Mouse (Mus musculus) forebrain, postnatal 0 days (tissue): ENCODE measurements around the gene Asic2. TPM values are rescaled to one million over a fixed set of nuclear protein-coding genes. Genes with fewer than 3 reads are reported as not detected.

Experiments used
- ATAC-seq: fragments of 200-750 bp; cut with Nextera tagmentation; 2 replicates; pipeline ENCODE4 v1.8.0; 2017; ENCODE audit warnings: mild to moderate bottlenecking, moderate library complexity
- DNase-seq: peaks from one replicate; pipeline ENCODE4 v3.0.0-alpha.2; 2015
- H3K27ac ChIP-seq: fragments of 300-500 bp; sonication (generic); 2 replicates; pipeline ENCODE4 v1.5.1; 2014; ENCODE audit warnings: low read depth, mild to moderate bottlenecking, antibody characterized with exemption, low read length, moderate library complexity, mixed read lengths
- H3K27me3 ChIP-seq: fragments of 300-500 bp; sonication (generic); 2 replicates; pipeline ENCODE4 v1.6.1; 2014; ENCODE audit warnings: mild to moderate bottlenecking, low read length, mixed read lengths; ENCODE audit not compliant: insufficient read depth
- H3K36me3 ChIP-seq: fragments of 300-500 bp; sonication (generic); 2 replicates; pipeline ENCODE4 v1.6.1; 2014; ENCODE audit warnings: mild to moderate bottlenecking, moderate library complexity; ENCODE audit not compliant: insufficient read depth
- H3K4me1 ChIP-seq: fragments of 300-500 bp; sonication (generic); 2 replicates; pipeline ENCODE4 v1.6.1; 2014; ENCODE audit warnings: antibody characterized with exemption; ENCODE audit not compliant: insufficient read depth
- H3K4me2 ChIP-seq: fragments of 300-500 bp; sonication (generic); 2 replicates; pipeline ENCODE4 v1.6.1; 2014; ENCODE audit warnings: low read depth, mild to moderate bottlenecking, moderate library complexity
- H3K4me3 ChIP-seq: fragments of 300-500 bp; sonication (generic); 2 replicates; pipeline ENCODE4 v1.5.1; 2014; ENCODE audit warnings: low read depth, low read length, mixed read lengths
- H3K9ac ChIP-seq: fragments of 300-500 bp; sonication (generic); 2 replicates; pipeline ENCODE4 v1.6.1; 2014; ENCODE audit warnings: mild to moderate bottlenecking
- H3K9me3 ChIP-seq: fragments of 300-500 bp; sonication (generic); 2 replicates; pipeline ENCODE4 v1.6.1; 2016; ENCODE audit warnings: low read length
- CTCF ChIP-seq: sonication (generic); IDR thresholded peaks from 2 replicates; pipeline ENCODE4 v1.5.1; 2016; ENCODE audit warnings: antibody characterized with exemption, control low read depth, low read depth
- WGBS: fragments of 180-500 bp; shearing (Covaris S2); extraction: QIAGEN DNeasy Blood & Tissue Kit; methylation state at CpG from one replicate; pipeline ENCODE4 v1.1.7; 2014; 5-methylcytosine and 5-hydroxymethylcytosine counted together
- polyA plus RNA-seq: library from polyadenylated mRNA; unstranded; fragments of >200 nt; fragmentation: Nextera tagmentation; extraction: Ambion mirVana; gene quantifications from 2 replicates; pipeline ENCODE4 v1.2.1, GENCODE M21; 2015
- total RNA-seq: library from RNA; depleted of rRNA; stranded (reverse); fragments of >200 nt; gene quantifications from 2 replicates; pipeline ENCODE4 v1.2.3, GENCODE M21; 2014

Asic2 gene
- total and polyA plus RNA-seq, 2 experiments from 2014 or later = 15.5 to 37.2 TPM

DNA sequence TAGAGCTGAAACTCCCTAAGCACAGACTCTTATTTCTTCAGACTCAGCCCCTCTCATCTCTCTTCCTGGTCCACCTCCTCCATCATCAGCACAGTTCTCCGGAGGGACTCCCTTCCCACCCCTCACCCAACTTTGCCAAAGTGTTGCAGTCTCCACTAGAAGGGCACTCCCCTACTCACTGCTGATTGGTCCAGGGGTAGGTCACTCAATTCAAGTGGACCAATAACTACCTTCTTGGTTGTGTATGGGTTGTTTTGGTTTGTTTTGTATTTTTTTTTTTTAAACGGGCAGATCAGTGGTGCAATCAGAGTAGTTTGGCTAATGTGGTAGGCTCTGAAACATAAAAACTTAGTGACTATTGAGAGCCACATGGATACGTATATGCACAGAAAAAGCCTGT is 1002.2 kb downstream of the Asic2 start:
- TF ChIP-seq CTCF = no peak
- 0 out of 2 replicates have a peak, but pooled peaks cover 4% of the 10 kb centered on the region for H3K4me1 ChIP-seq
- no peak overlapping the region for H3K4me3 ChIP-seq
- H3K9me3 ChIP-seq = no peaks in the 10 kb centered on the region
- ATAC-seq = no peak
- H3K9ac ChIP-seq = no peak overlapping the region
- no peaks in the 10 kb centered on the region for H3K27me3 ChIP-seq
- no peak overlapping the region for H3K27ac ChIP-seq
- H3K4me2 ChIP-seq = no peak overlapping the region
- WGBS = 58% methylated on average over 3 of the region's 3 CpGs
- H3K36me3 ChIP-seq = no peaks in the 10 kb centered on the region
- no peak for DNase-seq

DNA sequence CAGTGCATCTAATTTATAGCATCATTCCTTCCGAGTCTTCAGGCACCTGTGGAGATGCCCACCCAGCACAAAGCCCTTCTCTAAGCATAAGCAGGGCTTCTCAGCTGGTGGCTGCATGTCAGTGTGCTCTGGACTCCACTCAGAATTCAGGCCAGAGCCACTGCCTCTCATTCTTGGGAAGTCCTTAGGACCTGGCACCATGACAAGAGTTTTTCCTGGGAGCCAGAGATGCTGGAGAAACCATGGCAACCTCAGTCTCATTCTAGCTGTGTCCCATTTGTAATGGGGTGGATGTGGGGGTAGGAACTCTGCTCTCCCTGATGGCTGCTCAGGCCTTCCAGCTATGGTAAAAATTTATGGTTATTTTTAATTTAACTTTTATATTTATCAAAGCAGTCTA is 1006.9 kb downstream of the Asic2 start:
- Histone ChIP-seq H3K4me2 (no peak overlapping the region), H3K9ac (no peak overlapping the region), H3K27me3 (no peaks in the 10 kb centered on the region), H3K36me3 (no peaks in the 10 kb centered on the region), H3K9me3 (no peaks in the 10 kb centered on the region), H3K4me1 (0 out of 2 replicates have a peak, but pooled peaks cover 4% of the 10 kb centered on the region), H3K27ac (no peak overlapping the region), H3K4me3 (no peak overlapping the region)
- no peak for TF ChIP-seq CTCF
- ATAC-seq (peak; percentile 78), DNase-seq (peak; percentile 81)
- WGBS = 20% methylated on average over 1 of the region's 1 CpGs

DNA sequence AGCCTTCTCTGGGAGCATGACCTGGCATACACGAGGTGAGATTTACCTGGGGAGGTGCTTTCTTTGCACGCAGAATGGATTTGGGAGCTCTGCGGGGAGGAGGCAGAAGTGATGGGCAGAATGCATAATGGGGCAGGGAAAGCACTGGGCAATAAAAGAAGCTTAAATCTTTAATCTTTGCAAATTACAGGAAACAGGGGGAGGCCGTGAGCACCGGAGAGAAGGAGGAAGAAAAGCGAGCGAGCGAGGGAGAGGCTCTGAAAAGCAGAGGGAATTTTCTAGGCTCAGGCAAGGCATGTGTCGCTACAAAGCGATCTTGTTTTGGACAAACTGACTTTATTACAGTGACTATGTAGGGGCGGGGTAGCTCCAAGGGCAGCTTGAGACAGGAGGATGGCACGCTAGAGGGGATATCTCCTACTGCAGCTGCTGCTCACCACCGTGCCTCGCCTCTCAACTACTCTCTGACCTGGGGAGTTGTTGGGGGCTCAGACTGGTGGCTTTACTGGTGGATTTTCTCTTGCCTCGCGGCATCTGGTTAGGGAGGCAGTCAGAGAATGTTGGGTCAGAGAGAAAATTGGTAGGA is 1010.1 kb downstream of the Asic2 start:
- Histone ChIP-seq H3K9me3 (no peaks in the 10 kb centered on the region), H3K9ac (no peak overlapping the region), H3K36me3 (no peaks in the 10 kb centered on the region), H3K27me3 (no peaks in the 10 kb centered on the region), H3K4me3 (no peak overlapping the region), H3K4me1 (0 out of 2 replicates have a peak, but pooled peaks cover 4% of the 10 kb centered on the region), H3K27ac (no peak overlapping the region), H3K4me2 (peak overlapping the region; percentile 4; the same call in 1 of the 2 replicates)
- WGBS = 10% methylated on average over 16 of the region's 16 CpGs
- ATAC-seq = no peak; the same call in 1 of the 2 replicates
- no peak for DNase-seq
- no peak for TF ChIP-seq CTCF

DNA sequence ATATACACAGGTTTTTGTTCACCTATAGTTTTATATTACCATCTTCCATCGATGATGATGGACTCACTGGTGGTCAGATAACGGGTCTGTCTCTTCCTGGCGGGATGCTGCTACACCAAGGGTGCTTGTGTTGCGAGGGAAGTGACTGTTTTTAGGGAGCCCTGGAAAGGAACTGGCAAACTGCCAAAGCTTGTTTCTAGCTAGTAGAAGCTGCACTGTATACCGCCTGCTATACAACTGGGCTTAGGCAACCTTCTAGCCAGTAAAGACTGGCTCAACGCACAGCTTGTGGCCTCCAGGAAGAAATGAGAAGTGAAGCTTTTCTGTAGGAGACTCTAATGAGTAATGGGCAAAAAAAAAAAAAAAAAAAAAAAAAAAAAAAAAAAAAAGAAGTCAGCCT is 1012.3 kb downstream of the Asic2 start:
- no peak for ATAC-seq
- DNase-seq = peak; percentile 27
- Histone ChIP-seq H3K4me3 (no peak overlapping the region), H3K4me1 (no peaks in the 10 kb centered on the region), H3K27me3 (no peaks in the 10 kb centered on the region), H3K9ac (no peak overlapping the region), H3K27ac (no peak overlapping the region), H3K9me3 (no peaks in the 10 kb centered on the region), H3K36me3 (no peaks in the 10 kb centered on the region), H3K4me2 (no peak overlapping the region)
- TF ChIP-seq CTCF = no peak
- 58% methylated on average over 6 of the region's 6 CpGs for whole genome bisulfite sequencing

DNA sequence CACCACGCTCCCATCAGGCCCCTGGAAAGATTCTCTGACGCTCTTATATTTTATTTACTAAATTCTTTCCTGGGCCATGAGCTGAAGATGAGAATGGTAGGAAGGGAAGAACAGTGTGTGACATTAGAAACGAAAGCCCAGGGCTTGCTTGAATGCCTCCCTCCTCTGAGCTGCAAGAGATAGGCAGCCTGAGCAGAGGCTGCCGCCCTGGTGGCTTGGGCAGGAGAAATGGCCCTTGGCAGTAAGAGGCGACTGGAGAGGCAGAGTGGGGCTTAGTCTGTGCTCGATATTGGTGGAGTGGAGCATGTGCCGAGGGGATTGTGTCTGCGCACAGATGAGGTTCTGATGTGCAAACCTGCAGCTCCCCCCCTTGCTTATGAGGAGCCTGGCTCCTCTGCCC is 1014.1 kb downstream of the Asic2 start:
- no peak for ATAC-seq
- no peak for DNase-seq
- Histone ChIP-seq H3K9ac (no peak overlapping the region), H3K4me1 (no peaks in the 10 kb centered on the region), H3K36me3 (no peaks in the 10 kb centered on the region), H3K4me3 (no peak overlapping the region), H3K4me2 (no peak overlapping the region), H3K9me3 (no peaks in the 10 kb centered on the region), H3K27me3 (no peaks in the 10 kb centered on the region), H3K27ac (no peak overlapping the region)
- 88% methylated on average over 8 of the region's 8 CpGs for WGBS
- TF ChIP-seq CTCF = no peak

DNA sequence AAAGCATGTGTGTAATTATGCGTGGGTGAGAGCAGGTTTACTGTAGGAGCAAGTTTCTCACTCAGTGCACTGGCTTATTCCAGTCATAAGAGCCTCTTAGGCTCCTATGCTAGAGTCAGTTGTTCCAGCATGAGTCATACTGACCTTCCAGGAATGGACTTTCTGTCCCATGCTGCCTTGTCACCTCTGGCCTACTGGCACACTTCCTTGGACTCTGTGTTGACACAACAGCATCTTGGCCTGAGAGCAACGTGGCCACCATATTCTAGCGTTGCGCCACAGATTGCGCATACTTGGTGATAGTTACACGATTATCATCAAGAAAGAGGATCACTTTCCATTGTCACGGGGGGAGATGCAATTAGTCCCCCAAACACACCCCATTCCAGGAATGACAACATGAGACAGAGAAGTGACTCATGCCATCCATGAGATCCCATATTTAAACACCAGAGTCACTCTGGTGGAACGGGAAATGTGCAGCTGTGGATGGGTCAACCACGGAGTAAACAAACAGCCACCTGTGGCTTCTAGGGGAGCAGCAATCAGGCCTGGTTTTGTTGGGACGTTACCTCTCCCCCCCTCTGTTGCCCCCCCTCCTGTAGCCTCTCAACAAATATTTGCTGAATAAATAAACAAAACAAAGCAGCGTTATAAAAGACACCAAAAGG is 1019.1 kb downstream of the Asic2 start:
- DNase-seq (no peak), ATAC-seq (no peak)
- H3K4me1 ChIP-seq = no peaks in the 10 kb centered on the region
- H3K27ac ChIP-seq = no peak overlapping the region
- no peak overlapping the region for H3K9ac ChIP-seq
- H3K4me2 ChIP-seq = no peak overlapping the region
- H3K36me3 ChIP-seq = no peaks in the 10 kb centered on the region
- no peaks in the 10 kb centered on the region for H3K9me3 ChIP-seq
- WGBS = 85% methylated on average over 11 of the region's 11 CpGs
- no peaks in the 10 kb centered on the region for H3K27me3 ChIP-seq
- no peak for TF ChIP-seq CTCF
- no peak overlapping the region for H3K4me3 ChIP-seq

DNA sequence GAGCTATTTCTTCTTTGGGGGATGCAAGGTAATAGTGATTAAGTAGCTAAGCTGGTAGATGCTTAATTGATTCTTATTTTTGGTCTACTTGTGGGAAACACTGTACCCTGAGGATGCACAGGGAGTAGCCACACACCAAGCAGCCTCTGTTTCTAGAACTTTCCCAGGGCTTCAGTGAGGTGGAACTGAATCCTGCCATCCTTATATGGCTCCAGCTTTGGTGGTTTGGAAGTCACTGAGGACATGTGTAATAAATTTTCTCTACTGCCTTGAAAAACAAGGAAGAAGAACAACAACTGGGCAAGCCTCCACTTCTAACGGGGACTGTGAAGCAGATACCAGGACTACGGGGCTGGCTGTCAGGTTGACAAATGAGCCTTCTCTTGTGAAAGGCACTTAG is 1020.2 kb downstream of the Asic2 start:
- TF ChIP-seq CTCF = no peak
- 62% methylated on average over 2 of the region's 2 CpGs for WGBS

More for the DNA sequence above, 1020.2 kb downstream of the Asic2 start:
- ATAC-seq = no peak
- H3K9ac ChIP-seq = no peak overlapping the region
- no peak overlapping the region for H3K4me3 ChIP-seq
- no peaks in the 10 kb centered on the region for H3K36me3 ChIP-seq
- H3K27me3 ChIP-seq = no peaks in the 10 kb centered on the region
- no peaks in the 10 kb centered on the region for H3K4me1 ChIP-seq
- H3K27ac ChIP-seq = no peak overlapping the region
- no peak for DNase-seq
- no peak overlapping the region for H3K4me2 ChIP-seq
- no peaks in the 10 kb centered on the region for H3K9me3 ChIP-seq
